Mouse (Mus musculus) cerebellum, adult 2 months (tissue): ENCODE results near the gene Sult1a1. TPM values are rescaled to one million over a fixed set of nuclear protein-coding genes. Genes with fewer than 3 reads are reported as not detected.

Source experiments
- DNase-seq, 2 experiments: peaks; one replicate each; pipeline ENCODE4 v3.0.0; 2021
- H3K27ac ChIP-seq: fragments of 200-500 bp; 2 replicates; pipeline ENCODE4 v1.5.1; 2012; ENCODE audit warnings: low read length, control low read depth, inconsistent platforms; ENCODE audit not compliant: insufficient read depth
- H3K27me3 ChIP-seq: fragments of 200-500 bp; 2 replicates; pipeline ENCODE4 v1.6.1; 2012; ENCODE audit warnings: inconsistent platforms, mild to moderate bottlenecking, low read length, moderate library complexity; ENCODE audit not compliant: control insufficient read depth, insufficient read depth
- H3K4me1 ChIP-seq: fragments of 200-500 bp; 2 replicates; pipeline ENCODE4 v1.6.1; 2011; ENCODE audit warnings: low read length; ENCODE audit not compliant: control insufficient read depth, insufficient read depth
- H3K4me3 ChIP-seq: fragments of 200-500 bp; replicated peaks from 2 replicates; pipeline ENCODE3; 2011; ENCODE audit warnings: mild to moderate bottlenecking, low read depth, low read length, control low read depth; ENCODE audit not compliant: insufficient read depth
- CTCF ChIP-seq: fragments of 200-500 bp; IDR thresholded peaks from 2 replicates; pipeline ENCODE4 v1.5.1; 2011; ENCODE audit warnings: low read depth, mild to moderate bottlenecking, control low read depth, low read length, moderate library complexity, borderline replicate concordance; ENCODE audit not compliant: insufficient read depth
- POLR2A ChIP-seq: fragments of 200-500 bp; IDR thresholded peaks from 2 replicates; pipeline ENCODE4 v1.6.1; 2011; ENCODE audit warnings: low read length, control low read depth, borderline replicate concordance; ENCODE audit not compliant: insufficient read depth
- whole genome bisulfite sequencing: fragments of 180-500 bp; shearing (Covaris S2); methylation state at CpG from one replicate; pipeline ENCODE4 v1.1.7; 2018; 5-methylcytosine and 5-hydroxymethylcytosine counted together
- polyA plus RNA-seq: library from polyadenylated mRNA; depleted of rRNA; stranded (reverse); fragments of >200 nt; gene quantifications from 2 replicates; pipeline ENCODE4 v1.2.3, GENCODE M21; 2012

The Sult1a1 gene
- polyA plus RNA-seq, 1 experiment, result 6.4 TPM

DNA sequence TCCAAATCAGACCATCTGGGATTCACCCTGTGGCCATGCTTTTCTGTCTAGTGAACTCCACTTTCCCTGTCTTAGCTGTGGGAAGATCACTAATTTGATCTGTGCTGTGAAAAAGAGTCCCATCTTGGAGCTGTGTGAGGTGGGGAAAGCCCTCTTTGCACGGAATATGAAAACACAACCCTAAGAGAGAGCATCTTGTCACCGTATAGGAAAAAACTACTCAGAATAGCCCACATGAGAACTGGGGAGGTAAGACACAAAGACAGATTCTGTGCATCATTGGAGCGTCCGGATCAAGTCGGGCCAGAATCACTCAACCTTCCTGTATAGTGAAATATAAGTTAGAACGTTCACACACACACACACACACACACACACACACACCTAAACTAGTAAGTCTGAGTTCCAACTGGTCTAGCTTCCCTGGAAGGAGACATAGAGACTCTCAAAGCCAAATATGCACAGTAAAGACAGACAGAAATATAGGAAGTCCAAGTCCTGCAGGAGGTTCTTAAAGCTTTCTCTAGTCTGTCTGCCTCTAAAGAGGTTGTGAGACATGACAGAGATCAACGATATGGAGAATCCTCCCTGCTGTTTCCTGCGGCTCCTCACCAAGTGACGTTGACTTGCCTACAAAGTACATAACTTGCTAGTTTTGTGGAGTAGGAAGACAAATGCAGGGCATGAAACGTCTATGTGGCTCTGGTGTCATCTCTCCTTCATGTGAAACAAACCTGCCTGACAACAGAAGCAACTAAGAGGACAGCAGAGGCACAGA, 32.1 kb upstream of the Sult1a1 start:
- DNase-seq, result no peak
- WGBS, result 78% methylated on average over 10 of the region's 10 CpGs
- no peak overlapping the region for H3K27ac ChIP-seq
- H3K27me3 ChIP-seq, result no peaks in the 10 kb centered on the region
- no peak overlapping the region for H3K4me3 ChIP-seq
- no peaks in the 10 kb centered on the region for H3K4me1 ChIP-seq
- TF ChIP-seq CTCF (no peak), POLR2A (no peak)

- Histone ChIP-seq H3K27me3 (no peaks in the 10 kb centered on the region), H3K4me1 (peaks cover 4% of the 10 kb centered on the region), H3K27ac (no peak within 1 kb of the TSS), H3K4me3 (no peak within 1 kb of the TSS)
- 90% methylated on average over 19 of the region's 19 CpGs for WGBS
- no peak for DNase-seq
- TF ChIP-seq POLR2A (no peak), CTCF (no peak)
Observed at GRCm38 (mm10) chr7:126707442-126708174, 31.4 kb upstream of the Sult1a1 start, which contains the start of gene Coro1a. Gene Coro1a, minus strand, starts transcription at chr7:126707787.

- DNase-seq, result peak; percentile 90 to 92
- Histone ChIP-seq H3K4me1 (peaks cover 26% of the 10 kb centered on the region), H3K4me3 (peak overlapping the region; percentile 80), H3K27ac (peak overlapping the region; percentile 64), H3K27me3 (no peaks in the 10 kb centered on the region)
- no peak for TF ChIP-seq CTCF
- peak; percentile 81; the same call in 1 of the 2 replicates for TF ChIP-seq POLR2A
- WGBS, result under 1% methylated on average over 39 of the region's 39 CpGs
Observed at GRCm38 (mm10) chr7:126704121-126704980, 28.1 kb upstream of the Sult1a1 start.

DNA sequence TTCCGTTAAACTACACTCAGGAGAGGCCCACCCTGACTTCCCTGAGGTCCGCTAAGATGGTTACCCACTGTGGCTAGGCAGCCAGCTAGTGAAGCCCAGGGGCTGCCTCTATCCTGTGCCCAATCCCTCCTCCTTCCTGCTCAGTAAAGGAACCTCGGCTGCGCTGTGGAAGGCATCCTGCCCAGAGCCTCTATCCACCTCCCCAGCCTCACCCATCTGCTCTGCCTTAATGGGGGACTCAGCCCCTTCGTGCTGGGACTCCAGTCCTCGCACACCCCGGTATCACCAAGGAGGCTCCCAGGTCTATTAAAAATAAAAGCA, 27.5 kb upstream of the Sult1a1 start:
- Histone ChIP-seq H3K4me1 (peaks cover 26% of the 10 kb centered on the region), H3K27me3 (no peaks in the 10 kb centered on the region), H3K4me3 (peak overlapping the region; percentile 80), H3K27ac (peak overlapping the region; percentile 64)
- TF ChIP-seq POLR2A (peak; percentile 36; the same call in 1 of the 2 replicates), CTCF (no peak)
- WGBS, result 3% methylated on average over 7 of the region's 7 CpGs
- DNase-seq, result peak; percentile 56 to 71

DNA sequence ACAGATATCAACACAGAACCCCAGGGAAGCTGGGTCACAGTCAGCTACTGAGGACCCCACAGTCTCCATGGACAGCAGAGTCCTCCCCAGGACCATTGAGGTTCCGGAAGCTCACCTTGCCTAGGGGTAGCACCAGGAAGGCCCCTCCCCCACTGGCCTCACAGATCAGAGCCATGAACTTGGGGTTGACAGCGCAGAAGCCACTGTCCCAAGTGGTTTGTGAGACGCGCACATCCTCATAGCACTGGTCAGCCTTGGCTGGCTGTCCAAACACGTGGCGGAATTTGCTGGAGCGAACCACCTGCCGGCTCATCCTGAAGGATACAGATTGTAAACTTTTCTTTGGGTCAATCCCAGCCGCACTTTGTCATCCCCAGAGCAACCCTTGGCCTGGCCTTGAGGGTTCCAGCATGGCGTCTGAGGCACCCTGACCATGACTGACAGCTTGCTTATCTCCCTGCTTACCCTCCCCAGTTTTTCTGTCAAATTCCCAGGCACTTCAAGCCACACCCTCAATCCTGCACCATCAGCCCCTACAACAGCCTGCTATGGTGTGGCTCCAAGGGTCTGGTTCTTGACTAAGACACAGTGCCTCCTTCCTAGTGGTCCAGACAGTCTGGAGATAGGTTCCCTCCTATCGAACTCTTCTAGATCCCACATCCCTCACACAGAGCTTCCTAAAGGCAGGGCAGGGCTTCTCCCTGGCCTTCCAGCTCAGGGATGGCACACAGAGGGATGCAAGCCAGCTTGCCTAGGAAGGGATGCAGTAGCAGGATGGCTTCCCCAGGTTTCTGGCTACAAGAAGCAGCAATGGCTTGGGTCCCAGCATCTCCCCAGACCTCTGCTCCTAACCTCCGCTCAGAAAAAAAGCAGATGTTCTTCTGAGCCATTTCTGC, 26.9 kb upstream of the Sult1a1 start:
- Histone ChIP-seq H3K27ac (peak overlapping the region; percentile 64), H3K4me1 (peaks cover 26% of the 10 kb centered on the region), H3K27me3 (no peaks in the 10 kb centered on the region), H3K4me3 (peak overlapping the region; percentile 80)
- DNase-seq, result peak; percentile 48 to 62
- WGBS, result 26% methylated on average over 12 of the region's 12 CpGs
- no peak for TF ChIP-seq CTCF
- TF ChIP-seq POLR2A, result no peak

DNA sequence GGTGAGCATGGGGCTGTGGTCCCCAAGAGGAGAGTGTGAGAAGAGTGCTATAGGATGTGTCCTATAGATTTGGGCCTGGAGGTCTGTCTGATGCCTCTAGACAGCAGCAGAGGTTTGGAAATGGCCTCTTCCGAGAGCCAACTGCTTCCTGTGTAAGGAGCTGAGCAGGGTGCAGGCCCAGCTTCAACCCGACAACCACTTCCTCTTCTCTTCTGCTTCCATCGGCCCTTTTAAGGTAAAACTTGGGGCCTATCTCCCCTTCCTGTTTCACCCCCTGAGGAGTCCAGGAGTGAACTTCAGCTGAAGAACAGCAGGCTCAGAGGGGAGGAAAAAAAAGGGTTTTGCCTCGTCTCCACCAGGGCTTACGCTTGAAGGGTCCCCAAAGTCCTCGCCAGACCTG, 26.1 kb upstream of the Sult1a1 start:
- TF ChIP-seq POLR2A, result no peak
- no peak for TF ChIP-seq CTCF
- H3K27ac ChIP-seq, result peak overlapping the region; percentile 64
- peaks cover 26% of the 10 kb centered on the region for H3K4me1 ChIP-seq
- 55% methylated on average over 6 of the region's 6 CpGs for WGBS
- DNase-seq, result peak in 1 of 2 experiments; percentile 18
- H3K4me3 ChIP-seq, result peak overlapping the region; percentile 80
- no peaks in the 10 kb centered on the region for H3K27me3 ChIP-seq

GRCm38 (mm10) chr7:126701559-126702357, 25.5 kb upstream of the Sult1a1 start:
- Histone ChIP-seq H3K4me1 (peaks cover 26% of the 10 kb centered on the region), H3K4me3 (peak overlapping the region; percentile 80), H3K27ac (peak overlapping the region; percentile 64), H3K27me3 (no peaks in the 10 kb centered on the region)
- 39% methylated on average over 24 of the region's 24 CpGs for WGBS
- TF ChIP-seq POLR2A (no peak), CTCF (no peak)
- peak in 1 of 2 experiments; percentile 23 for DNase-seq
